Mouse (Mus musculus) lung, postnatal 0 days (tissue): ENCODE measurements around the gene Prpsap2.
"Not testable (repeated sequence)": the region's sequence is repeated elsewhere in the genome, so short reads cannot be mapped to it uniquely, and the experiment has no call there.

Experiments
- CTCF ChIP-seq: IDR thresholded peaks from 2 replicates; pipeline ENCODE4 v1.5.1; 2016; ENCODE audit warnings: antibody characterized with exemption, mild to moderate bottlenecking
- EP300 ChIP-seq: IDR thresholded peaks from 2 replicates; pipeline ENCODE4 v1.6.1; 2016; ENCODE audit warnings: antibody characterized with exemption, mild to moderate bottlenecking, control low read depth

DNA sequence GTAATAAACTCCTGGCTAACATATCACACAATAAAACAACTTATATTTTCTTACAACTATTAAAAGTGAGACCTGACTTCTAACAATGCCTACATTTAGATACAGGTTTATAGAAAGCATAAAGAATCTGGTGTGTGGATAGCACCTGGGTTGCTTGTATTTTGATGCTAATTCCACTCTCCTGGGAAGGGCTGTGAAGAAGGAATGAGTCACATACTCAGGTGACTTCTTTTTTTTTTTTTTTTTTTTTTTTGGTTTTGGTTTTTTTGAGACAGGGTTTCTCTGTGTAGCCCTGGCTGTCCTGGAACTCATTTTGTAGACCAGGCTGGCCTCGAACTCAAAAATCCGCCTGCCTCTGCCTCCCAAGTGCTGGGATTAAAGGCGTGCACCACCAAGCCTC, 20.6 kb upstream of the Prpsap2 start:
- not testable (repeated sequence) for TF ChIP-seq CTCF, EP300
